Mouse (Mus musculus): Measurements from ENCODE around the gene Cep41. TPM values are rescaled to one million over a fixed set of nuclear protein-coding genes. Genes with fewer than 3 reads are reported as not detected.
A peak's percentile ranks its signal among the peaks of the same experiment; 100 is the strongest.

Cep41 gene
- total RNA-seq, 2 experiments from 2014 or later: 7.3 to 7.7 TPM

DNA sequence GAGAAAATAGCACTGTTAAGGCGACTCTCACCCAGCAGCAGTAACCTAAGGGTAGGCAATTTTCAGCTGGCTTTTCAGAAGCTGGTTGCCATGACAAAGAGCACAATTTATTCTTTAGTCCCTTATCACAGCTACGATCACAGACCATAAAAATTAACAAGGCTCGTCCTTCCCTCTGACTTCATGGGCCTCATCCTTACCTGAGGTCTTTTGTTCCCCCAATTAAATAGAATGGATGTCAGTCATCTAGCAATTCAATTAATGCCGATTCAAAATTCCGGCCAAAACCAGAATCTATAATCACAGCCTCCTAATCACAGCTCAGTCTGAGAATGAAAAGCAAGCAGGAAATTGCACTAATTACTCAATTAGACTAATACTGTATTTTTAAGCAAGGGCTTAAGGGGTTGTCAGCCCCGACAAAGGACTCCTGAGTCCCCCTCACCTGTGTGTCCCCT lies 39.1 kb downstream of the Cep41 start:
- Histone ChIP-seq H3K27ac (peak overlapping the region; percentile 32; the same call in 1 of the 2 replicates), H3K4me3 (no peak overlapping the region)
- no peak for DNase-seq (ENCODE audit: low spot score in 2 of 2)
- TF ChIP-seq CTCF (conservative IDR thresholded peaks at IDR 0.05): no peak

DNA sequence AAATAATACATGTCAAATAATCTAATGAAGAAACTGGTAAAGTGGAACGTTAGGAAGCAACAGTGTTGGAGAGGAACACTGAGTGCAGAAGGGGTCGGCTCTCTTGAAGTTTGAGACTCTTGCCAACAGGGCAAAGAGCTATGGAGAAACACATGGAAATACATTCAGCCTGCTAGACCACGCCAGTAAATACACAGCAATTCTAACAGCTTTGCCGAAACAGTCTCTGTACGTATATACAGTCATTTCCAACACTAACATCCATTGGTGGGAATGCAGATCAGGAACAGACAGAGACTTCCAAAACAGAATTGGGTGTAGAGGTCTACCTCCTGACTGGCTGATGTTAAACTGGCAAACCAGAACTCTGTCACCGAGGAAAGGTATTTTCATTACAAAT lies 40.0 kb downstream of the Cep41 start:
- H3K4me3 ChIP-seq: no peak overlapping the region
- TF ChIP-seq CTCF (conservative IDR thresholded peaks at IDR 0.05): no peak
- H3K27ac ChIP-seq: no peak overlapping the region
- no peak for DNase-seq (ENCODE audit: low spot score in 2 of 2)

DNA sequence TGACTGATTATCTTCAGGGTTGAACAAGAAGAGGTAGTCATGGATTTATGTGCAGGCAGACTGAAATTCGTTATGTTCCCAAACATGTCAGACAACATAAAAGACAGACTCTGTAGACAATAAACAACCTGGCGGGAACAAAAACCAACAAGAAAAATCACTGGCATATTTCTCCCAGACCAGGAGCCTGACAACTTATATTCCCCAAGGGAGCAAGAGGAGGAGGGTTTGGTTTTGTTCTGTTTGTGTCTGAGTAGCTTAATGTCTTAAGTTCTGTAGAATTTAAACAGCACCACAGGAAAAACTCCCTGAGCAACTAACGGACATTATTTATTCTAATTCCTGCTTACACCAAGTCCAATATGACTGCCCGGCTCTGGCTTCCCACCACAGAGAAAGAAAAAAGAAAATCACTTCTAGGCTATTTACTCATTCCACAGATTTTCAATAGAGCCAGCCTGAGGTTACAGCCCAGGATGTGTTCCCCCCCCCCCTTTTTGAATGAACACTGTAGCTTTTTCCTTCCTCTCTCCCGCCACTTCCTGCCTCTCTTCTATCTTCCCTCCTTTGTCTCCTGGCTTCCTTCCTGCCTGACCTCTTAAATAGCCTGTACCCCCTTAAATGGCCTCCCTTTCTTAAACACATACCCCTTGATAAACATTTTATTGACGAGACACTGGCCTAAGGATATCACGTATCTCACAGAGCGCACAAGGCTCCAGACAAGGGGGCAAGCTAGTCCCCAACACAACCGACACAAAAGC lies 40.9 kb downstream of the Cep41 start:
- no peak for TF ChIP-seq CTCF (conservative IDR thresholded peaks at IDR 0.05)
- Histone ChIP-seq H3K27ac (no peak overlapping the region), H3K4me3 (no peak overlapping the region)
- no peak for DNase-seq (ENCODE audit: low spot score in 2 of 2)

DNA sequence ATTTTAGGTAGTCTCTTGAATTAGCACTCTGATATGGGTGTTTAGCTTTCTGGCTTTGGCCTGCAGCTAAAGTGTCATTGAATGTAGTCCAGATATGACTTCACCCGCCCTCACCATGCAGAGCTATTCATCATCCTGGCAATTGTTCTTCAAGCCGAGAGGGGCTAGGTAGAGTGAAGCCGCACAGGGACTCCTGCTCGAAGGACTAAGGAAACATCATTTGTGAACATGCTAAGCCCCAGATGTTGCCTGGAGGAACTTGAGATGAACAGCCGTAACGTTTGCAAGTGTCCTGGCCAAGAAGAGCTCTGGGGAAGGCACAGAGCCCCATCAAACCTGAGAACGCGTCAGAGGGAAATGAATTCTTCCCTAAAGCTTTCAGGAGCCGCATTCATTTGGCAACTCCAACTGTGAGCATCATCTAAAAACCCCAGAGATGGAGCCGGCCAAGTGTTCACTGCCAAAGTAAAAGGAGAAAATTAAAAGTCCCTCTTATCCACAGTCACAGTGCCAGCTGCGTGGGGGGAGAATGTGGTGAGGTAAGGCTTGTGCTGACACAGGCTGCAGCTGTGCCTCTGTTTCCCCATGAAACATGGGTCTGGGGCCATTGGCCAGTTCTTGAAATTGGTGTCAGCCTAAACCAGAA lies 43.8 kb downstream of the Cep41 start:
- no peak for TF ChIP-seq CTCF (conservative IDR thresholded peaks at IDR 0.05)
- peak; percentile 30 to 51 for DNase-seq (ENCODE audit: low spot score in 2 of 2)
- H3K27ac ChIP-seq: peak overlapping the region; percentile 28; the same call in 1 of the 2 replicates
- no peak overlapping the region; the same call in 1 of the 2 replicates for H3K4me3 ChIP-seq

DNA sequence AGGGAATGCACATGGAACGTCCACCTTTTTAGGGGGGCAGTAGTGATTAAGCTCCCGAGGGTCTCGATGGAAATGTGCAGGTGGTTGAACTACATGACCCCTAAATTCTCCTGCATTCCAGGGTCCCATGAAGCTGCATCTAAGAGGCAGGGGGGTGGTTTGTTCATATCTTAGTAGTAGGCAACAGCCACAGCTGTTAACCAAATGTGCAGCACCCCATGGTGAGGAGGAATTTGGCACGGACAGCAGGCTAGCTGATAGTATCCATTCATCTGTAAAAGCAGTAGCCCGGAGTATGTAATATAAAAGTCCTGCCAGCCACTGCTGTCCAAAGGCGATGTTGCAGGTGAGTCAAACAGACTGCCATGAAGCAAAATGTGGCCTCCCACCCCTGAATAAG lies 48.2 kb downstream of the Cep41 start:
- H3K4me3 ChIP-seq: no peak overlapping the region
- DNase-seq (ENCODE audit: low spot score in 2 of 2): no peak
- no peak for TF ChIP-seq CTCF (conservative IDR thresholded peaks at IDR 0.05)

DNA sequence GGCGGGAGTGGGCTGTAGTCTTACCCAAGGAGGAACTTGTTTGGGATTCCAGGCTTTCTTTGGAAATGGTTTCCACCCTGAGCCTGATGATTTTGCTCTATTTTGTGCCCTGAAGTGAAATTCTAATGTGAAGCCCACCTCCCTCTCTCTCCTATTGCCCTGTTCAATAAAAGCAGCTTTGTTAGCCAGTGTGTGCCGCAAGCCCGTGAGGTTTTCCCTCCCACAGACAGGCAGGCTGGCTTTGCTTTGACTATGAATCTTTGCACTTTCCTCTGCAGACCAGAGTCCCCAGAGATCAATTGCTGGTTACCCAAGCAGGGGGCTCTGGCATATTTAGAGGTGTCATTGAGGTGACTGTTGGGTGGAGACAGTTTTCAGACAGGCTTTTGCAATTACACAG lies 49.1 kb downstream of the Cep41 start:
- H3K4me3 ChIP-seq: no peak overlapping the region
- no peak for DNase-seq (ENCODE audit: low spot score in 2 of 2)
- TF ChIP-seq CTCF (conservative IDR thresholded peaks at IDR 0.05): no peak
- no peak overlapping the region for H3K27ac ChIP-seq

More for the DNA sequence above, 48.2 kb downstream of the Cep41 start:
- no peak overlapping the region for H3K27ac ChIP-seq

DNA sequence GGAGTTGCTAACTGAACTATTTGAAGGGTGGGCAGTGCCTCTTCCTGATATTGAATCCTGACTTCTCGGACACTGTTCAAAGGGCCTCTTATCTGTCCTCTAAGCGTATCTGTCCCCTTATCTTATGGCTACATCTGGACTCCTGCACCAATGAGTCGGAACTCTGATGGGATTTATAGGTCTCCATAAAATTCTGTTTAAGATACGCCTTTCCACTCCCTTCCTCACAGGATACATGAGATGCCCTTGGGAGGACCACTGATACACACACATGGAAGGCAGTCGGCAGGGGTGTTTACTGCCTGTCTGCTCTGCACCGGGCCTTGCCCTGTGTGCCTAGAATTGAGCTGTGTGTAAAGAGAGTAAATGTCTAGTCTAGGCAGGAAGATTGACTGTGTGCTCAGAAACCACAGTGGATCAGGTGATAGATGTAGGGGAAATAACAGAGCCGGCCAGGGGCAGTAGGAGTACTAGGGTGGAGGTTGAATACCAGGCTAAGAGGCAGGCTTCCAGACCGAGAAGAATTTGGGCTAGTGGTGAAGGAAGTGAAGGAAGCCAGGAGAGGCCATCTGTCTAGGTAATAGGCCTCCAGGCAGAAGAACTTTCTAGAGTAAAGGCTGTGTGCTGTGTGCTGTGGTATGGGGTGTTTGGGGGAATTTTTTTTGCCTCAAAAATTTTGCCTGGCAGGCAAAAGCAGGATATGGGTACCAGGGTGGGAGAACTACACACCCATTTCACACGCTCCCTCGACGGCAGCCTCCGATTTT lies 49.7 kb downstream of the Cep41 start:
- TF ChIP-seq CTCF (conservative IDR thresholded peaks at IDR 0.05): no peak
- DNase-seq (ENCODE audit: low spot score in 2 of 2): no peak
- Histone ChIP-seq H3K4me3 (no peak overlapping the region), H3K27ac (no peak overlapping the region)

DNA sequence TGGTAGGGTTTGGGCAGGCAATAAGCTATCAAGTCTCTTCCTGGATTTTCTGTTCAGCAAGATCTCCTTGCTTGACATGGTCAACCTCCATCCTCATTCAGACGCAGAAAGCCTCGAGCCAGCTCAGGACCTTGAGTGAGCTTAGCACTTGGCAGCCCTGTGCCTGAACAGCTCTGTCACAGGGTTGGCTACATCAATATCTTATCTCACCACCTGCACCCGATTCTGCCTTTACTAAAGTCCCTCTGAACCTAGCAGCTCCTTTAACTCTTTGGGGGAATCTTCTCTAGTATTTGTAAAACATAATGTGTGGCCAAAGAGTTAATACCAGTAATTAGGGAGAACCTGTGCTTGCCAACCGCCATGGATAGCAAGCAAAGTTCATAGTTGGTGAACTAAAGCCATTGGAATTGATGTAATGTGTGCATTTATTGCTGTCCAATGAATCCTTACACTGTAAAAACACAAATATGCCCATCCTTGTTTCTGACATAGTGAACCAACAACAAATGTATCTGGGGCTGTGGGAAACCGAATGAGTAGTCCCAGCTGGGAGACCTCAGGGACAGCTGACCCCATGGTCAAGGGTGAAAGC lies 54.8 kb downstream of the Cep41 start, which contains the start of gene Cpa1:
Cpa1 (plus strand) TSS at position 545 of the 595 bp plus-strand sequence.
- no peak for TF ChIP-seq CTCF (conservative IDR thresholded peaks at IDR 0.05)
- Histone ChIP-seq H3K27ac (no peak within 1 kb of the TSS), H3K4me3 (no peak within 1 kb of the TSS)
- no peak for DNase-seq (ENCODE audit: low spot score in 2 of 2)

DNA sequence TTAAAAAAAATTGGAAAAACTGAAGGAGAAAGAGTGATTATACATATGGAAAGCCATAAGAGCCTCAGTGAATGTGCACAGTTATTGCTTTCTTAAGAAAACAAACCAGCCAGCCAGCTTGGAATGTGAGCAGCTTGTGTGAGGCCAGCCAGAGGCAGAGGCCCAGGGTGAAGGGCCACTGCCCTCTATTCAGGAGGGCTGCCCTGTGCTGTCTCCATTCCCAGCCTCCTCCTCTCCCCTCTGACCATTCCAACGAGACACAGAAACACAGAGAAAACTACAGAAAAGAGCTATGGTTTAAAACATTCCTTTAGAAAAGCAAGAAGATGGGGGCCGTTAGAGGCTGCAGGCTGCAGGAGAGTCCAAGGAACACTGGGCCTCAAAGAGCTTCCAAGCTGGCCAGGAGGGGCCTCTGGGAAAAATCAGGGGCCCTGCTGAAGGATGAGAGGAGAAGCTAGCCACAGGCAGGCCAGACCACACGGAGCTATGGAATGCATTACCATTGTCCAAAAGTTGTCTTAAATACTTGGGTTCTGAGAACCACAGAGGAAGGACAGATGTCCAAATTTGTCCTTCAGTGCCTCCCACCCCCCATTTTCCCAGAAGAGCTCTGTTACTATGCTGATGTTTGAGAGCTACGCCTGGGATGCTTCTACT lies 57.2 kb downstream of the Cep41 start:
- no peak for TF ChIP-seq CTCF (conservative IDR thresholded peaks at IDR 0.05)

DNA sequence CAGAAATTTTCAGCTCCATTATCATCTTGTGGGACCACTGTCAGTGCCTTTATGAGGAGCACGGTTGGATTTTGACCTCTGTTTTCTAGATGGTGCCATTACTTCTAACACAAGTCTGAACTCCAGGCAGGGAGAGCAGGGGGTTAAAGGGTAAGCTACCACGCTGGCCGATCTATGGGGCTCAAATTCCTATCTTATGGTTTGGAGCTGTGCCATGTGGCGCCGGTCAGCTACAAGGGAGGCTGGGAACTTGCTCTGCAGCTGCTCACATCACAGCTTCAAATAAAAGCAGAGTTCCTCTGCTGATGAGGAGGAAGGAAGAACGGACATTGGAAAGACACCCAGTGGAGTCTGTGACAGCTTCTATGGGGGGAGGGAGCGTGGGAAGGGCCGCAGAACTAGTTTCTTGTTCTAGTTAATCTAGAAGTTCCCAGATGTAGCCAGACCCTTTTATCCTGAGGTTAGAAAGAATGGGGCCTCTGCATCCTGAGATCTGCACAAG lies 58.1 kb downstream of the Cep41 start:
- no peak for TF ChIP-seq CTCF (conservative IDR thresholded peaks at IDR 0.05)
- DNase-seq (ENCODE audit: low spot score in 2 of 2): no peak
- Histone ChIP-seq H3K27ac (no peak overlapping the region), H3K4me3 (no peak overlapping the region)

More for the DNA sequence above, 57.2 kb downstream of the Cep41 start:
- Histone ChIP-seq H3K27ac (no peak overlapping the region), H3K4me3 (no peak overlapping the region)
- DNase-seq (ENCODE audit: low spot score in 2 of 2): no peak

DNA sequence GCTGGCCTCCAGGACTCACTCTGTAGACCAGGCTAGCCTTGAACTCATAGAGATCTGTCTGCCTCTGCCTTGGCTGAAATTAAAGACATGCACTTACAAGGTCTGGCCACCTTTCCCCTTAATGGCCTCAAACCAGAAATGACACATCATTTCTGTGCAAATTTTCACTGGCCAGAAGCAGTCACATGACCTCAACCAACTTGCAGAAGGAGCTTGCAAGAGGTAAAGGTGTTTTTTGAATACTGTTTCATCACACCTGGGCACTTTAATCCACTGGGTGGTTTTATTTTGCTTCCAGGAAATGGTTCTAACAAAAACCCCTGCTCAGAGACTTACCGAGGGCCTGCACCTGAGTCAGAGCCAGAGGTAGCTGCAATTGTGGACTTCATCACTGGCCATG lies 63.6 kb downstream of the Cep41 start:
- TF ChIP-seq CTCF (conservative IDR thresholded peaks at IDR 0.05): no peak
- H3K27ac ChIP-seq: no peak overlapping the region

DNA sequence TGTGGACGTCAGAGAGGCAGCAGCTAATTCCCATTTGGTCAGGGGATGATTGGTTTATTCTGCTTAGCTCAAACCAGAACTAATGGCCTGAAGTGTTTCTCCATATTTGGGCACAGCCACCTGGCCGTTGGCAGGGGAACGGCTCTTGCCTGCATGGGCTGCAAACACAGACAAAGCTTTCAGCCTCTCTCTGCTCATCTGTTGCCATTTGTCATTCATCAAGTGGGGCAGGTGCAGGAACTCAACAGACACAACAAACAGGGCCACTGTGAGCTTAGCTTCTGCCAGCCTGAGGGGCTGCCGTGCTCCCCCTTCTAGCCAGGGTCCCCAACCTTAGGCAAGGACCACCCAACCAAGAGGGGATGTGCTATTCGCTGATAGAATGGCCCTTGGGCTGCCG lies 65.4 kb downstream of the Cep41 start:
- 0 out of 2 replicates have a peak, but pooled peaks have one; percentile 5 for TF ChIP-seq CTCF (conservative IDR thresholded peaks at IDR 0.05)
- Histone ChIP-seq H3K4me3 (no peak overlapping the region), H3K27ac (peak overlapping the region; percentile 36; the same call in 1 of the 2 replicates)
- DNase-seq (ENCODE audit: low spot score in 2 of 2): peak; percentile 46 to 60

More for the DNA sequence above, 63.6 kb downstream of the Cep41 start:
- H3K4me3 ChIP-seq: no peak overlapping the region
- no peak for DNase-seq (ENCODE audit: low spot score in 2 of 2)

All from layer of hippocampus, adult 2 months (tissue).